Mouse (Mus musculus) layer of hippocampus, adult 9-11 months (tissue): Measurements from ENCODE around the gene Pskh1.

Source experiments
- DNase-seq: peaks from one replicate; pipeline ENCODE4 v3.0.0; 2022

Pskh1 gene

GRCm38 (mm10) chr8:105961101-105961500 lies 60.9 kb downstream of the Pskh1 start:
- DNase-seq: no peak

GRCm38 (mm10) chr8:105961536-105961935 lies 61.3 kb downstream of the Pskh1 start:
- DNase-seq: no peak

- no peak for DNase-seq
These were observed 64.4 kb downstream of the Pskh1 start for GRCm38 (mm10) chr8:105964506-105965265.

GRCm38 (mm10) chr8:105965266-105965904 lies 65.1 kb downstream of the Pskh1 start:
- no peak for DNase-seq

GRCm38 (mm10) chr8:105965905-105966341 lies 65.7 kb downstream of the Pskh1 start, which contains the start of gene Slc12a4:
Slc12a4 (minus strand) TSS chr8:105966097.
- DNase-seq: peak; percentile 43

GRCm38 (mm10) chr8:105966692-105967311 lies 66.6 kb downstream of the Pskh1 start:
- DNase-seq: no peak

GRCm38 (mm10) chr8:105969367-105969766 lies 69.1 kb downstream of the Pskh1 start:
- no peak for DNase-seq

GRCm38 (mm10) chr8:105971019-105971720 lies 70.9 kb downstream of the Pskh1 start:
- no peak for DNase-seq

GRCm38 (mm10) chr8:105975363-105975762 lies 75.1 kb downstream of the Pskh1 start:
- no peak for DNase-seq

- no peak for DNase-seq
These were observed 79.1 kb downstream of the Pskh1 start, which contains the start of gene Dpep3 for GRCm38 (mm10) chr8:105979325-105979724. Dpep3 (minus strand) TSS chr8:105979429.

- no peak for DNase-seq
These were observed 80.9 kb downstream of the Pskh1 start for GRCm38 (mm10) chr8:105981146-105981545.
